Mouse (Mus musculus) G1E (cell line): ENCODE data around the gene Adpgk.

Experiments used
- CTCF ChIP-seq: IDR thresholded peaks from 2 replicates; pipeline ENCODE4 v1.5.1; 2012; ENCODE audit warnings: low read depth, low read length, inconsistent platforms, mixed read lengths
- GATA1 ChIP-seq: IDR thresholded peaks from 2 replicates; pipeline ENCODE4 v1.6.1; 2012; ENCODE audit warnings: borderline replicate concordance, low read length, inconsistent platforms, mixed read lengths
- GATA2 ChIP-seq: IDR thresholded peaks from 2 replicates; pipeline ENCODE4 v1.6.1; 2012; ENCODE audit warnings: low read depth, low read length, inconsistent platforms, borderline replicate concordance
- POLR2AphosphoS5 ChIP-seq: IDR thresholded peaks from 2 replicates; pipeline ENCODE4 v1.6.1; 2012; ENCODE audit warnings: low read depth, low read length, inconsistent platforms; ENCODE audit not compliant: insufficient replicate concordance
- TAL1 ChIP-seq: conservative IDR thresholded peaks from 2 replicates; pipeline ENCODE4 v1.6.1; 2012; ENCODE audit warnings: low read depth, low read length, inconsistent platforms, mixed read lengths

GRCm38 (mm10) chr9:59271711-59272110, 19.6 kb upstream of the Adpgk start:
- TF ChIP-seq CTCF = no peak
- no peak for TF ChIP-seq POLR2AphosphoS5
- TF ChIP-seq GATA1 = no peak
- no peak for TF ChIP-seq TAL1
- TF ChIP-seq GATA2 = no peak
